Mouse (Mus musculus) olfactory bulb, adult 2 months (tissue): ENCODE results near the gene Coch. TPM values are rescaled to one million over a fixed set of nuclear protein-coding genes. Genes with fewer than 3 reads are reported as not detected.

Source experiments
- H3K27ac ChIP-seq: fragments of 200-500 bp; 2 replicates; pipeline ENCODE4 v1.5.1; 2012; ENCODE audit warnings: low read depth, low read length; ENCODE audit not compliant: insufficient read depth
- H3K4me1 ChIP-seq: fragments of 200-500 bp; 2 replicates; pipeline ENCODE4 v1.6.1; 2012; ENCODE audit warnings: low read length; ENCODE audit not compliant: control insufficient read depth, insufficient read depth
- H3K4me3 ChIP-seq: fragments of 200-500 bp; 2 replicates; pipeline ENCODE4 v1.5.1; 2012; ENCODE audit warnings: mild to moderate bottlenecking, low read depth, low read length, moderate library complexity; ENCODE audit not compliant: insufficient read depth
- CTCF ChIP-seq: fragments of 200-500 bp; IDR thresholded peaks from 2 replicates; pipeline ENCODE4 v1.5.1; 2012; ENCODE audit warnings: low read depth, mild to moderate bottlenecking, low read length, moderate library complexity; ENCODE audit not compliant: insufficient read depth
- POLR2A ChIP-seq: fragments of 200-500 bp; IDR thresholded peaks from 2 replicates; pipeline ENCODE4 v1.6.1; 2012; ENCODE audit warnings: mild to moderate bottlenecking, low read depth, low read length, moderate library complexity; ENCODE audit not compliant: insufficient read depth
- WGBS: fragments of 180-500 bp; shearing (Covaris S2); methylation state at CpG from one replicate; pipeline ENCODE4 v1.1.7; 2018; 5-methylcytosine and 5-hydroxymethylcytosine counted together
- polyA plus RNA-seq: library from polyadenylated mRNA; stranded (reverse); fragments of >200 nt; gene quantifications from 2 replicates; pipeline ENCODE4 v1.2.4, GENCODE M21; 2012; ENCODE audit warnings: low replicate concordance; ENCODE audit not compliant: missing spikeins, insufficient read depth, insufficient read length

Coch gene
- polyA plus RNA-seq, 1 experiment: not detected

- Histone ChIP-seq H3K27ac (no peak overlapping the region), H3K4me1 (peaks cover 13% of the 10 kb centered on the region), H3K4me3 (no peak overlapping the region)
- WGBS: 91% methylated on average over 5 of the region's 5 CpGs
- no peak for TF ChIP-seq CTCF
- TF ChIP-seq POLR2A: no peak
Measured at GRCm38 (mm10) chr12:51589263-51589662, 3.9 kb upstream of the Coch start.

- Histone ChIP-seq H3K4me3 (no peak overlapping the region), H3K27ac (no peak overlapping the region), H3K4me1 (peaks cover 13% of the 10 kb centered on the region)
- 71% methylated on average over 8 of the region's 8 CpGs for WGBS
- TF ChIP-seq CTCF: no peak
- TF ChIP-seq POLR2A: no peak
Measured at GRCm38 (mm10) chr12:51591921-51592320, 1.2 kb upstream of the Coch start.

- peak overlapping the region; percentile 72 for H3K4me3 ChIP-seq
- TF ChIP-seq CTCF (no peak), POLR2A (no peak)
- WGBS: 1% methylated on average over 21 of the region's 21 CpGs
Measured at GRCm38 (mm10) chr12:51592888-51593228, 283 bp upstream of the Coch start.

GRCm38 (mm10) chr12:51594030-51594470, 909 bp downstream of the Coch start:
- no peak overlapping the region for H3K27ac ChIP-seq
- TF ChIP-seq POLR2A (no peak), CTCF (no peak)
- WGBS: 2% methylated on average over 18 of the region's 18 CpGs
- H3K4me3 ChIP-seq: peak overlapping the region; percentile 72
- H3K4me1 ChIP-seq: peaks cover 13% of the 10 kb centered on the region

More at GRCm38 (mm10) chr12:51592888-51593228, 283 bp upstream of the Coch start:
- no peak overlapping the region for H3K27ac ChIP-seq
- peaks cover 13% of the 10 kb centered on the region for H3K4me1 ChIP-seq

- 94% methylated on average over 10 of the region's 10 CpGs for WGBS
- no peak overlapping the region for H3K4me3 ChIP-seq
- H3K4me1 ChIP-seq: no peaks in the 10 kb centered on the region
- no peak for TF ChIP-seq CTCF
- no peak for TF ChIP-seq POLR2A
- no peak overlapping the region for H3K27ac ChIP-seq
Measured at GRCm38 (mm10) chr12:51603306-51603705, 10.2 kb downstream of the Coch start.

- 61% methylated on average over 4 of the region's 4 CpGs for WGBS
- Histone ChIP-seq H3K27ac (no peak overlapping the region), H3K4me1 (no peaks in the 10 kb centered on the region), H3K4me3 (no peak overlapping the region)
- TF ChIP-seq CTCF (no peak), POLR2A (no peak)
Measured at GRCm38 (mm10) chr12:51606138-51606537, 13.0 kb downstream of the Coch start.

- Histone ChIP-seq H3K4me1 (no peaks in the 10 kb centered on the region), H3K27ac (no peak overlapping the region), H3K4me3 (no peak overlapping the region)
- whole genome bisulfite sequencing: 92% methylated on average over 5 of the region's 5 CpGs
- no peak for TF ChIP-seq POLR2A
- TF ChIP-seq CTCF: no peak
Measured at GRCm38 (mm10) chr12:51612361-51612760, 19.2 kb downstream of the Coch start.

GRCm38 (mm10) chr12:51620572-51620971, 27.4 kb downstream of the Coch start:
- Histone ChIP-seq H3K4me1 (no peaks in the 10 kb centered on the region), H3K4me3 (no peak overlapping the region), H3K27ac (no peak overlapping the region)
- TF ChIP-seq POLR2A (no peak), CTCF (no peak)

- no peak overlapping the region for H3K4me3 ChIP-seq
- 93% methylated on average over 5 of the region's 5 CpGs for WGBS
- H3K4me1 ChIP-seq: no peaks in the 10 kb centered on the region
- TF ChIP-seq POLR2A: no peak
- no peak for TF ChIP-seq CTCF
- H3K27ac ChIP-seq: no peak overlapping the region
Measured at GRCm38 (mm10) chr12:51621161-51621560, 28.0 kb downstream of the Coch start.

- 59% methylated on average over 5 of the region's 5 CpGs for WGBS
- Histone ChIP-seq H3K4me3 (no peak overlapping the region), H3K4me1 (no peaks in the 10 kb centered on the region), H3K27ac (no peak overlapping the region)
- no peak for TF ChIP-seq POLR2A
- no peak for TF ChIP-seq CTCF
Measured at GRCm38 (mm10) chr12:51622670-51623365, 29.7 kb downstream of the Coch start.
